Mouse (Mus musculus): ENCODE measurements around the gene Nme6. TPM values are rescaled to one million over a fixed set of nuclear protein-coding genes. Genes with fewer than 3 reads are reported as not detected.

The Nme6 gene
- total RNA-seq (2023) = 9.1 and 14.2 TPM in 2 replicates

DNA sequence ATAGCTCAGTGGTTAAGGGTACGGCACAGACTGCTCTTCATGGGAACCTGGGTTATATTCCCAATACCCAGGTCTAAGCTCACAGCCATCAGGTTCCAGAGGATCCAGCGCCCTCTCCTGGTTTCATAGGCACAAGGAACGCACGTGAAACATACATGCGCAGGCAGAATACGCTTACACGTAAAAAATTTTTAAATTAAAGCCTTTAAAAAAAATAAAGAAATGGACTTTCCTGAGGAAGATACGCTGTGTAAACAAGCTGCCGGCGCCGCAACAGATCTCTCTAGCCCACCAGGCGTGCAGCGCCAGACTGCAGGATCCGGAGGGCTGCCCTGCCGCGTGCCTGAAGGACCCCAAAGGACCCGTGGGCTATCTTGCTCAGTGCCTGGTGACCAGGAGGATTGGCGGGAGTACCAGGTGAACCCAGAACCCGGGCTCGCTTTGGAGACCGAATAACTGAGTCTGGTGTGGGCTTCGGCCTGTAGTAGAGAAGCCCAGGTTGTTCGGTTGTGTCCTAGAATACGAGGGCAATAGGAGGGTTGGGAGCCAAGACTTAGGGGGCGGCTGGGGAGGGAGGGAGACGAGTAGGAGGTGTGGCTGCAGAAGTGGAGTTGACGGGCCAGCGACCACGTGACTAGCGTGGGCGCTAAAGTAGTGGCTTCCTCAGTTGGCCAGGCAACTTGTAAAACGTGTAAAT is at the start of gene Nme6:
Nme6 (plus strand) TSS at position 359 of the 697 bp plus-strand sequence.

DNA sequence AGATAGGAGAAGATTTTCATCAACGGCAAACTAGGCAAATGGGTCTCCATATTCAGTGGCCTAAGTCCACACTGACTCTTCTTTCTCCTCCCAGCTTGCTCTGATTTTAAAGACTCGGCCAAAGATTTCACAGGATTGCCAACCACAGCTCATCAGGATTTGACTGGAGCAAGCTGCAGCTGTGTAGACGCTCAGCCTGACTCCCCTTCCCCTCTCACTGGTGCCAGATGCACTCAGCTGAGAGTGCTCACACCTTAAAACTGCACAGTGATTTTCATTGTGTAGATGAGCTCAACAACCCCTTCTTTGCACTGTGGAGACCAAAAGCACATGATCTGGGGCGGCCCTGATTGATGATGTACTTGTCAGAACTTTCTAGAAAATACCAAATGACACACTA is 42.0 kb upstream of the Nme6 start, which contains the start of gene Fbxw27:
Fbxw27 (minus strand) TSS at position 101 of the 400 bp plus-strand sequence.

GRCm38 (mm10) chr9:109811980-109812379 is 20.6 kb upstream of the Nme6 start, which contains the start of gene Spink8:
Gene Spink8, plus strand, starts transcription at chr9:109812280.

DNA sequence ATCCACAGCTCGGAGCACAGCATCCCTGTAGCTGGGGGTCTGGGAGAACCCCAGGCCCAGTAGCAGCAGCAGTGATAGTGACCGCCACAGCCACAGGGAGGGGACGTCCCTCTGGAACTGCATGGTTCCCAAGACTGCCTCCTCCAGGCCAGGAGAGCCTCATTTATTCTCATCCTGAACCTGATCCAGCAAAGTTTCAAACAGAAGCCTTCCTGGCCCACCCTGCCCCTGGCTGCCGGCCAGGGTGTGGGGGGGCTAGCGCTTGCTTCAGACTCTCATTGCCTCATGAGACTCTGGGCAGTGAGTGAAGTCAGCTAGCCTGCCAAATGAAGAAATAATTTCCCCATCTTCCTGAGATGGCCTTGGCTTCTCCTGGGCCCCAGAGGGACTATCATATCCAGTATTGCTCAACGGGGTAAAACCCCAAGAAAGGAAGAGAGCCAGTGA is 16.8 kb downstream of the Nme6 start, which contains the start of gene Camp:
Camp (minus strand) TSS at position 306 of the 447 bp plus-strand sequence.

DNA sequence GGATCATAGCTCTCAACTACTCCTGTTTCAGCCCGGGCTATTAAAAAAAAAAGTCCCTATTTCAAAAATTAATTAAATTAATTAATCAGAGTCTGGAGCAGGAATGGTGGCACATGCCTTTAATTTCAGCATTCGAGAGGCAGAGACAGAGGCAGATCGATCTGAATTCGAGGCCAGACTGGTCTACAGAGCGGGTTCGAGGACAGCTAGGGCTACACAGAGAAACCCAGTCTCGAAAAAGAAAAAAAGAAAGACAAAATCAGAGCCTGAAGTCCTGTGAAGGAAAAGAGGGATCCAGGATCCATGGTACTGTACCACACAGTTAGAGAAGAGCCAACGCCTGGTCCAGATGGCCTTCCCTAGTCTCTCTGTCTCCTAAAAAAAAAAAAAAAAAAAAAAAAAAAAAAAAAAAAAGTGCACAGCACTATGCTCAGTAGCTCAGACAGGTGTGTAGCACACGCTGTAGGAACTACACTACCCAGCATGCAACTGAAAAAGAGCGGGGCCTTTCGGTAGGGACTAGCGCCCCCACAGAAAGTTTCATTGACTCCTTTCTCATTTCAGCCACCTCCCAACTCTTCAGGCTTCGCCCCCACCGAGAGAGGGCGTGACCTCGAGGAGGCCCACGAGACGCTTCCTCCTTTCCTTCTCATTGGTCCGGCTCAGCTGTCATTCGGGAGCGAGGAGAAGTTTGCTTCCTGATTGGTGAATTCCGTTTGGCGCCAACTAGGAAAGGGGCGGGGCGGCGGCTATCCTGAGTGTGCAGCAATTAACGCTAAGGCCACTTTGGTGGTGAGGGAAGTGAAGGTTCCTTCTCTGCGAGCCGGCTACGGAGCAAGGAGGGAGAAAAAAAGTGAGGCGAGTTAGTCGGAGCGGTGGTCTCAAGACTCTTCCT is 42.5 kb downstream of the Nme6 start, which contains the start of gene Cdc25a:
Cdc25a (plus strand) TSS at position 783 of the 895 bp plus-strand sequence.

Other genes with a start within 250 kb of the Nme6 start
- not detected in 2 replicates for gene Fbxw24, start 206.7 kb upstream of the Nme6 start, total RNA-seq (2023)
- not detected in 2 replicates for gene Fbxw25, start 168.1 kb upstream of the Nme6 start, total RNA-seq (2023)
- not detected in 2 replicates for gene Fbxw18, start 130.0 kb upstream of the Nme6 start, total RNA-seq (2023)
- not detected in 2 replicates for gene Fbxw26, start 86.7 kb upstream of the Nme6 start, total RNA-seq (2023)
- gene Fbxw27, start 42.1 kb upstream of the Nme6 start, total RNA-seq (2023) = not detected in 2 replicates
- not detected in 2 replicates for gene Spink8, start 20.5 kb upstream of the Nme6 start, total RNA-seq (2023)
- gene Camp, start 16.9 kb downstream of the Nme6 start, total RNA-seq (2023) = 6,382 and 6,996 TPM in 2 replicates
- gene Cdc25a, start 42.8 kb downstream of the Nme6 start, total RNA-seq (2023) = 31.3 and 35.4 TPM in 2 replicates
- 81.0 and 96.7 TPM in 2 replicates for gene Map4, start 98.7 kb downstream of the Nme6 start, total RNA-seq (2023)